Comparison of ENCODE assay signal across 30 mouse cellular contexts in genomic region chr13:13919396-13919795, GRCm38 (mm10).
"Had no signal": no experiment of that assay in that cellular context is flagged by ENCODE, and none has a peak within 500 bp of the region (broad histone marks: within the 10 kb centered on the region; RNA-seq: fewer than 3 reads in every experiment).

No protein-coding gene starts in this region.

- H3K27ac ChIP-seq: heart, adult 2 months; heart, embryonic 10.5 days; heart, embryonic 13.5 days; heart, embryonic 15.5 days; hindbrain, embryonic 10.5 days; hindbrain, embryonic 12.5 days; hindbrain, embryonic 13.5 days; hindbrain, embryonic 14.5 days; hindbrain, embryonic 15.5 days; hindbrain, postnatal 0 days; intestine, embryonic 15.5 days; kidney, postnatal 0 days; layer of hippocampus, adult 2 months; left cerebral cortex, adult 2 months had no signal

- ATAC-seq: hindbrain, embryonic 16.5 days; hindbrain, postnatal 0 days; inflammation-experienced regulatory T-cells, adult 6 months; intestine, embryonic 15.5 days; intestine, embryonic 16.5 days; intestine, postnatal 0 days had no signal

- H3K36me3 ChIP-seq: heart, embryonic 10.5 days; heart, embryonic 12.5 days; heart, embryonic 13.5 days; heart, embryonic 15.5 days; hindbrain, embryonic 10.5 days; hindbrain, embryonic 12.5 days; hindbrain, embryonic 13.5 days; hindbrain, embryonic 15.5 days; intestine, embryonic 15.5 days had no signal

- H3K4me3 ChIP-seq: heart, adult 2 months; heart, embryonic 10.5 days; heart, embryonic 12.5 days; heart, embryonic 13.5 days; heart, embryonic 15.5 days; hindbrain, embryonic 10.5 days; hindbrain, embryonic 12.5 days; hindbrain, embryonic 13.5 days; hindbrain, embryonic 15.5 days; intestine, embryonic 15.5 days; layer of hippocampus, adult 2 months; left cerebral cortex, adult 2 months had no signal

- H3K4me1 ChIP-seq: heart, embryonic 10.5 days; heart, embryonic 12.5 days; heart, embryonic 13.5 days; heart, embryonic 15.5 days; hindbrain, embryonic 12.5 days; hindbrain, embryonic 13.5 days; hindbrain, embryonic 15.5 days; intestine, embryonic 15.5 days had no signal

- DNase-seq: heart, adult 18-20 months; heart, adult 2 months; heart, postnatal 10 days; heart, postnatal 14 days; heart, postnatal 36 days; heart, postnatal 4 days; kidney, adult 11 months; kidney, adult 18-20 months; kidney, postnatal 10 days; layer of hippocampus, adult 9-11 months; layer of hippocampus, postnatal 36 days had no signal

- H3K9me3 ChIP-seq: heart, embryonic 10.5 days; heart, embryonic 12.5 days; heart, embryonic 13.5 days; heart, embryonic 15.5 days; hindbrain, embryonic 10.5 days; hindbrain, embryonic 12.5 days; hindbrain, embryonic 13.5 days; hindbrain, embryonic 15.5 days; intestine, embryonic 15.5 days had no signal

- H3K9ac ChIP-seq: heart, embryonic 12.5 days; heart, embryonic 13.5 days; heart, embryonic 15.5 days; hindbrain, embryonic 12.5 days; hindbrain, embryonic 13.5 days; hindbrain, embryonic 14.5 days; hindbrain, embryonic 15.5 days; intestine, embryonic 15.5 days had no signal

- H3K4me2 ChIP-seq: heart, embryonic 11.5 days; heart, embryonic 12.5 days; heart, embryonic 13.5 days; heart, embryonic 15.5 days; hindbrain, embryonic 12.5 days; hindbrain, embryonic 13.5 days; hindbrain, embryonic 14.5 days; hindbrain, embryonic 15.5 days; intestine, embryonic 15.5 days had no signal

- H3K27me3 ChIP-seq: heart, embryonic 12.5 days; heart, embryonic 13.5 days; heart, embryonic 15.5 days; hindbrain, embryonic 12.5 days; hindbrain, embryonic 13.5 days; hindbrain, embryonic 15.5 days; intestine, embryonic 15.5 days had no signal
